Mouse (Mus musculus): ENCODE measurements at regions not wholly inside any gene's neighbourhood (a gene's known extent, or its start where the extent isn't known, plus 50 kb on each side); places are given as distances from the start of the nearest gene placed in this dataset.

- no peak for TF ChIP-seq CTCF (IDR thresholded peaks at IDR 0.05; ENCODE audit: control insufficient read depth, insufficient read depth, insufficient read length)
- TF ChIP-seq MYOD1 (IDR thresholded peaks at IDR 0.05; ENCODE audit: control insufficient read depth, insufficient read length, low read depth): no peak
- no peak for TF ChIP-seq CEBPB (IDR thresholded peaks at IDR 0.05; ENCODE audit: low read depth)
- TF ChIP-seq USF1 (IDR thresholded peaks at IDR 0.05; ENCODE audit: low read depth): no peak
- TF ChIP-seq MAX (IDR thresholded peaks at IDR 0.05): no peak
Observed at GRCm38 (mm10) chr4:124276741-124277455, 333.7 kb downstream of the 3100002H09Rik start.

All from C2C12 (cell line).